Mouse (Mus musculus) liver, postnatal 0 days (tissue): ENCODE measurements around the gene Olfr690. TPM values are rescaled to one million over a fixed set of nuclear protein-coding genes. Genes with fewer than 3 reads are reported as not detected.
"Not testable (repeated sequence)": the region's sequence is repeated elsewhere in the genome, so short reads cannot be mapped to it uniquely, and the experiment has no call there.

Source experiments
- ATAC-seq: fragments of 200-750 bp; cut with Nextera tagmentation; 2 replicates; pipeline ENCODE4 v1.8.0; 2017; ENCODE audit warnings: mild to moderate bottlenecking, moderate library complexity
- DNase-seq: peaks from one replicate; pipeline ENCODE4 v3.0.0-alpha.2; 2016
- H3K27ac ChIP-seq: fragments of 300-500 bp; sonication (generic); 2 replicates; pipeline ENCODE4 v1.5.1; 2014; ENCODE audit warnings: antibody characterized with exemption, moderate library complexity, mild to moderate bottlenecking, low read depth
- H3K27me3 ChIP-seq: fragments of 300-500 bp; sonication (generic); 2 replicates; pipeline ENCODE4 v1.6.1; 2014; ENCODE audit warnings: low read length, control low read depth, mixed read lengths; ENCODE audit not compliant: insufficient read depth
- H3K36me3 ChIP-seq: fragments of 300-500 bp; sonication (generic); replicated peaks from 2 replicates; pipeline ENCODE4 v1.6.1; 2014; ENCODE audit warnings: mild to moderate bottlenecking, control low read depth, low read length, moderate library complexity, mixed read lengths; ENCODE audit not compliant: insufficient read depth
- H3K4me1 ChIP-seq: fragments of 300-500 bp; sonication (generic); 2 replicates; pipeline ENCODE4 v1.6.1; 2014; ENCODE audit warnings: antibody characterized with exemption, mild to moderate bottlenecking, control low read depth; ENCODE audit not compliant: insufficient read depth
- H3K4me2 ChIP-seq: fragments of 300-500 bp; sonication (generic); 2 replicates; pipeline ENCODE4 v1.6.1; 2014; ENCODE audit warnings: low read depth, mild to moderate bottlenecking, low read length, moderate library complexity, mixed read lengths
- H3K4me3 ChIP-seq: fragments of 300-500 bp; sonication (generic); 2 replicates; pipeline ENCODE4 v1.5.1; 2014; ENCODE audit warnings: low read depth, low read length
- H3K9ac ChIP-seq: fragments of 300-500 bp; sonication (generic); replicated peaks from 2 replicates; pipeline ENCODE4 v1.6.1; 2014; ENCODE audit warnings: mild to moderate bottlenecking, moderate library complexity
- H3K9me3 ChIP-seq: fragments of 300-500 bp; sonication (generic); 2 replicates; pipeline ENCODE4 v1.6.1; 2016; ENCODE audit warnings: mild to moderate bottlenecking, control low read depth, low read length, mixed read lengths
- CTCF ChIP-seq: sonication (generic); IDR thresholded peaks from 2 replicates; pipeline ENCODE4 v1.5.1; 2016; ENCODE audit warnings: antibody characterized with exemption, low read depth
- EP300 ChIP-seq: IDR thresholded peaks from 2 replicates; pipeline ENCODE4 v1.6.1; 2016; ENCODE audit warnings: antibody characterized with exemption, low read depth, mild to moderate bottlenecking
- WGBS: fragments of 180-500 bp; shearing (Covaris S2); extraction: QIAGEN DNeasy Blood & Tissue Kit; methylation state at CpG from one replicate; pipeline ENCODE4 v1.1.7; 2014; ENCODE audit not compliant: insufficient replicate concordance; 5-methylcytosine and 5-hydroxymethylcytosine counted together
- polyA plus RNA-seq: library from polyadenylated mRNA; unstranded; fragments of >200 nt; fragmentation: Nextera tagmentation; extraction: Ambion mirVana; gene quantifications from 2 replicates; pipeline ENCODE4 v1.2.1, GENCODE M21; 2015

Gene Olfr690
- polyA plus RNA-seq, 1 experiment from 2014 or later, result not detected

- H3K4me3 ChIP-seq, result no peak within 1 kb of the TSS
- no peaks in the 10 kb centered on the region for H3K27me3 ChIP-seq
- H3K9ac ChIP-seq, result no peak within 1 kb of the TSS
- 83% methylated on average over 1 of the region's 1 CpGs for WGBS
- no peak within 1 kb of the TSS for H3K4me2 ChIP-seq
- DNase-seq (no peak), ATAC-seq (no peak)
- no peaks in the 10 kb centered on the region for H3K36me3 ChIP-seq
- H3K9me3 ChIP-seq, result no peaks in the 10 kb centered on the region
- peaks cover 6% of the 10 kb centered on the region; the same call in 1 of the 2 replicates for H3K4me1 ChIP-seq
- TF ChIP-seq EP300, result no peak
- no peak for TF ChIP-seq CTCF
- H3K27ac ChIP-seq, result no peak within 1 kb of the TSS
These were observed 34.0 kb upstream of the Olfr690 start, which contains the start of gene Olfr692 for GRCm38 (mm10) chr7:105367930-105368329. TSS of gene Olfr692 (plus strand) at chr7:105368230.

GRCm38 (mm10) chr7:105367268-105367667 lies 33.4 kb upstream of the Olfr690 start:
- Histone ChIP-seq H3K4me3 (no peak overlapping the region), H3K36me3 (no peaks in the 10 kb centered on the region), H3K27ac (no peak overlapping the region), H3K4me1 (peaks cover 3% of the 10 kb centered on the region; the same call in 1 of the 2 replicates), H3K4me2 (no peak overlapping the region), H3K27me3 (no peaks in the 10 kb centered on the region), H3K9ac (no peak overlapping the region), H3K9me3 (no peaks in the 10 kb centered on the region)
- 73% methylated on average over 5 of the region's 5 CpGs for WGBS
- TF ChIP-seq EP300 (no peak), CTCF (no peak)
- DNase-seq (no peak), ATAC-seq (no peak)

DNA sequence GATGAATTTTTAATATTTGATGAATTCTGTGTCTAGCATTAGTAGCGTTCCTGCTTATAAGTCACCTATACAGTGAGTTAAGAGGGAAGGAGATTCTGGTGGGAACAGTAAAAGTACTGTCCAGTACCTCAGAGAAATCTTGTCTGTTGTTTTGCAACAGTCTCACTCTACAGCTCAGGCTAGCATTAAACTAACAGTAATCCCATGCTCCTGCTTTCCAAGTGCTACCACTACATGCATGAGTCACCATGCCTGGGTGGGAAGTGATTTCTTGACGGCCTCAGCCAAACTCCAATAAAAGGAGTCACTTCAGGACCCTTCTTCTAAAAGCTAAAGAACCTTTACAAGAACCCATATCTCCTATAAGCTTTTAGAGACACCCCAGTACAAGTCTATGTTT lies 27.8 kb upstream of the Olfr690 start:
- no peak overlapping the region for H3K4me3 ChIP-seq
- H3K9ac ChIP-seq, result no peak overlapping the region
- no peaks in the 10 kb centered on the region for H3K36me3 ChIP-seq
- no peak overlapping the region for H3K27ac ChIP-seq
- 0 out of 2 replicates have a peak, but pooled peaks cover 3% of the 10 kb centered on the region for H3K27me3 ChIP-seq
- WGBS, result 66% methylated on average over 2 of the region's 2 CpGs
- no peak for TF ChIP-seq EP300
- TF ChIP-seq CTCF, result no peak
- H3K9me3 ChIP-seq, result no peaks in the 10 kb centered on the region
- no peak for DNase-seq
- no peaks in the 10 kb centered on the region for H3K4me1 ChIP-seq
- H3K4me2 ChIP-seq, result no peak overlapping the region
- no peak for ATAC-seq

DNA sequence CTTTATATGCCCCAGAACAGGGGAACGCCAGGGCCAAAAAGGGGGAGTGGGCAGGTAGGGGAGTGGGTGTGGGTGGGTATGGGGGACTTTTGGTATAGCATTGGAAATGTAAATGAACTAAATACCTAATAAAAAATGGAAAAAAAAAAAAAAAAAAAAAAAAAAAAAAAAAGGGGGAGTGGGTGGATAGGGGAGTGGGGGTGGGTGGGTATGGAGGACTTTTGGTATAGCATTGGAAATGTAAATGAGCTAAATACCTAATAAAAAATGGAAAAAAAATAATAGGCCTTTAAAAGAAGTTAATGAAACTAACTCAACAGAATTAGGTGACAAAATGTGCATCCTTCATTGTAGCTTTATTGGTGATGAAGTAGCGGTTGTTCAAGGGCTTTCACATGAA lies 22.6 kb upstream of the Olfr690 start:
- not testable (repeated sequence) for H3K9me3 ChIP-seq, H3K9ac ChIP-seq, DNase-seq, H3K27me3 ChIP-seq, H3K27ac ChIP-seq, H3K4me2 ChIP-seq, H3K36me3 ChIP-seq, H3K4me3 ChIP-seq, H3K4me1 ChIP-seq
- WGBS, result 84% methylated on average over 1 of the region's 2 CpGs
- ATAC-seq, result peak; percentile 75

- H3K36me3 ChIP-seq, H3K9me3 ChIP-seq, H3K9ac ChIP-seq, H3K27me3 ChIP-seq, H3K27ac ChIP-seq, DNase-seq, H3K4me1 ChIP-seq, H3K4me2 ChIP-seq, H3K4me3 ChIP-seq: not testable (repeated sequence)
- WGBS, result no CpG with 5 or more reads among the region's 5 CpGs
- peak; percentile 41; the same call in 1 of the 2 replicates for ATAC-seq
These were observed 22.2 kb upstream of the Olfr690 start for GRCm38 (mm10) chr7:105356064-105356463.

DNA sequence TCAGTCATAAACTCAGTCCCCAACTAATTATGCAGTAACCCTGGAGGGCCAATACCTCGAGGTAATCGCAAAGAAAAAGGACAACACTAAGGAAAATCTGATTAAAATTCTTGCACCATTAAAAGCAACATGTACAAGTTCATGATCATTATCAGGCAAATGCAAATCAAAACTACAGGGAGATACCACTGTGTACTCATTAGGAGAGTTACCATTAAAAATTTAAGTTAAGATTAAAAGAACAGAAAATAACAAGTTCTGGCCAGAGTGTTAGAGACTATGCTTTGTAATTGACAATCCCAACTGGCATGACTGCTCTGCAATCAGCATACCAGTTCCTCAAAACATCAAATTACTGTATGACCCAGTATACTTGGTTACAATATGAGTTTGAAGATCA lies 8.8 kb upstream of the Olfr690 start:
- Histone ChIP-seq H3K9ac (no peak overlapping the region), H3K4me1 (no peaks in the 10 kb centered on the region), H3K9me3 (no peaks in the 10 kb centered on the region), H3K27me3 (no peaks in the 10 kb centered on the region), H3K4me2 (no peak overlapping the region), H3K36me3 (no peaks in the 10 kb centered on the region), H3K4me3 (no peak overlapping the region), H3K27ac (no peak overlapping the region)
- ATAC-seq (no peak), DNase-seq (no peak)
- 61% methylated on average over 2 of the region's 2 CpGs for WGBS
- TF ChIP-seq EP300, result no peak
- TF ChIP-seq CTCF, result no peak

- no peaks in the 10 kb centered on the region for H3K9me3 ChIP-seq
- TF ChIP-seq CTCF (no peak), EP300 (no peak)
- H3K27ac ChIP-seq, result no peak within 1 kb of the TSS
- ATAC-seq (no peak), DNase-seq (no peak)
- H3K36me3 ChIP-seq, result no peaks in the 10 kb centered on the region
- WGBS, result 40% methylated on average over 1 of the region's 1 CpGs
- no peaks in the 10 kb centered on the region for H3K27me3 ChIP-seq
- no peaks in the 10 kb centered on the region for H3K4me1 ChIP-seq
- H3K9ac ChIP-seq, result no peak within 1 kb of the TSS
- no peak within 1 kb of the TSS for H3K4me3 ChIP-seq
- no peak within 1 kb of the TSS for H3K4me2 ChIP-seq
These were observed 8.3 kb upstream of the Olfr690 start, which contains the start of gene Olfr691 for GRCm38 (mm10) chr7:105342170-105342569. TSS of gene Olfr691 (minus strand) at chr7:105342270.
